Comparison of ENCODE assay signal across 1 mouse cellular context in genomic region chr4:152026751-152027508, GRCm38 (mm10).
TF ChIP-seq lines count a peak whose summit lies in the region.

No protein-coding gene starts in this region.

TF ChIP-seq in CH12.LX, 34 proteins besides CTCF, POLR2A, EP300 and RAD21:
- TF ChIP-seq TCF12 (IDR thresholded peaks at IDR 0.05; ENCODE audit: low read depth, low read length) = no peak
- peak; percentile 73 for TF ChIP-seq NRF1 (IDR thresholded peaks at IDR 0.05; ENCODE audit: low read depth, low read length)
- peak; percentile 21 for TF ChIP-seq CHD2 (IDR thresholded peaks at IDR 0.05; ENCODE audit: low read length)
- 0 out of 2 replicates have a peak, but pooled peaks have one; percentile 4 for TF ChIP-seq IRF4 (IDR thresholded peaks at IDR 0.05; ENCODE audit: low read depth, low read length)
- no peak for TF ChIP-seq RCOR1 (conservative IDR thresholded peaks at IDR 0.05; ENCODE audit: low read depth, low read length)
- no peak for TF ChIP-seq NELFE (IDR thresholded peaks at IDR 0.05; ENCODE audit: low read depth, low read length)
